Mouse (Mus musculus) C2C12 (cell line): Measurements from ENCODE around the gene Hist1h1d. TPM values are rescaled to one million over a fixed set of nuclear protein-coding genes. Genes with fewer than 3 reads are reported as not detected.
"Not testable (repeated sequence)": the region's sequence is repeated elsewhere in the genome, so short reads cannot be mapped to it uniquely, and the experiment has no call there.

ENCODE experiments used
- H3K27me3 ChIP-seq: one replicate; pipeline ENCODE4 v1.6.1; 2011; ENCODE audit not compliant: control insufficient read depth, insufficient read depth, insufficient read length
- H3K36me3 ChIP-seq: one replicate; pipeline ENCODE4 v1.6.1; 2011; ENCODE audit not compliant: control insufficient read depth, insufficient read depth
- H3K4me3 ChIP-seq: one replicate; pipeline ENCODE4 v1.5.1; 2011; ENCODE audit warnings: mild to moderate bottlenecking, control low read depth; ENCODE audit not compliant: poor library complexity, insufficient read depth, severe bottlenecking
- H3K79me2 ChIP-seq: one replicate; pipeline ENCODE4 v1.6.1; 2011; ENCODE audit not compliant: control insufficient read depth, insufficient read depth
- H3K79me3 ChIP-seq: one replicate; pipeline ENCODE4 v1.6.1; 2011; ENCODE audit warnings: low read depth, control low read depth
- H3ac ChIP-seq: one replicate; pipeline ENCODE3; 2011; ENCODE audit warnings: low read depth; ENCODE audit not compliant: control insufficient read depth, insufficient read length
- CEBPB ChIP-seq: IDR thresholded peaks from one replicate; pipeline ENCODE4 v1.6.1; 2011; ENCODE audit warnings: low read depth, mild to moderate bottlenecking, control low read depth, moderate library complexity
- CTCF ChIP-seq: IDR thresholded peaks from one replicate; pipeline ENCODE4 v1.5.1; 2011; ENCODE audit not compliant: control insufficient read depth, insufficient read depth, insufficient read length
- FOSL1 ChIP-seq: IDR thresholded peaks from one replicate; pipeline ENCODE4 v1.8.0; 2011; ENCODE audit warnings: mild to moderate bottlenecking, low read length; ENCODE audit not compliant: poor library complexity, insufficient read depth, severe bottlenecking
- MAX ChIP-seq: IDR thresholded peaks from one replicate; pipeline ENCODE4 v1.6.1; 2011; ENCODE audit warnings: mild to moderate bottlenecking, control low read depth
- MYOD1 ChIP-seq: IDR thresholded peaks from one replicate; pipeline ENCODE4 v1.6.1; 2011; ENCODE audit warnings: low read depth; ENCODE audit not compliant: control insufficient read depth, insufficient read length
- MYOG ChIP-seq: IDR thresholded peaks from one replicate; pipeline ENCODE4 v1.6.1; 2011; ENCODE audit not compliant: control insufficient read depth, insufficient read length; ENCODE audit errors: extremely low read depth
- USF1 ChIP-seq: IDR thresholded peaks from one replicate; pipeline ENCODE4 v1.6.1; 2011; ENCODE audit warnings: low read depth, mild to moderate bottlenecking, control low read depth, moderate library complexity
- polyA plus RNA-seq: library from polyadenylated mRNA; unstranded; fragments of >200 nt; fragmentation: generic; extraction: Trizol; gene quantifications from one replicate; pipeline ENCODE4 v1.2.1, GENCODE M21; 2012; ENCODE audit warnings: missing spikeins

Gene Hist1h1d
- polyA plus RNA-seq, 1 experiment, result 0.25 TPM

- H3K4me3 ChIP-seq, result no peak overlapping the region
- H3K79me3 ChIP-seq, result no peaks in the 10 kb centered on the region
- TF ChIP-seq MYOG, result no peak
- H3K27me3 ChIP-seq, result no peaks in the 10 kb centered on the region
- H3K79me2 ChIP-seq, result no peaks in the 10 kb centered on the region
- no peaks in the 10 kb centered on the region for H3K36me3 ChIP-seq
- no peak overlapping the region for H3ac ChIP-seq
Measured at GRCm38 (mm10) chr13:23591206-23591605, 38.1 kb downstream of the Hist1h1d start.

DNA sequence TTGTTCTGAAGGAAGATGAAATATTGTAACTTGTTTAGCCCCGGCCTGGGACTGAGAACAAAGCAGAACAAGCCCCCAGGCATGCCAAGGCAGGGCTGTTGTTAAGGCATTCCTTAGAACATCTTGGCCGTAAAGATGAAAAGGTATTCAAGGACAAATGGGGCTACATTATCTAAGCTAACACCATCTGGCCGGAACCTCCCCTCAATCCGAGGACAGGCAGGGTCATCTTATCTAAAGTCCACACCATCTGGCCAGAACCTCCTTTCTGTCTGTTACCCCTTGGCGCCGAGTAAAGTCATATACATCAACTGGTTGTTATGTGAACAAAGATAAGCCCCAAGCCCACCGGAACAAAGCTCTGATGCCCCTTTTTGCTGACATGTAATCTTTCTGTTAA is 38.8 kb downstream of the Hist1h1d start:
- H3ac ChIP-seq, H3K36me3 ChIP-seq, H3K79me2 ChIP-seq, H3K27me3 ChIP-seq, H3K4me3 ChIP-seq, H3K79me3 ChIP-seq: not testable (repeated sequence)

DNA sequence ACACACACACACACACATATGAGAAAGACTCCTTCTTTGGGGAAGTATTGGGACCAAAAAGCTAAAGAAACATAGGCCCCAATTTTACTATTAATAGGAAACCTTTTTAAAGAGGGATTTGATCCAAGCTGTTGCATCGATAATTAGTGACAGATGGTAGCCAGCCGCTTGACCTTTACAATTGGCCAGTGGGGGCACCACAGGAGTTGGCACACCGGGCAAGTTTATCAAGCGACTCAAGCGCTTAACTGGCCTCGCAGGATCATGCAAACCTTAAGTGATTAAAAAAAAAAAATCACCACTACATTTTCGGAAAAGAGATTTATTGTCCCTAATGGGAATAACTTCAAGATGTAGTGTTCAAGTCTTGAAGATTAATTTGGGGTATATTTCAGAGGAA is 39.6 kb downstream of the Hist1h1d start:
- no peaks in the 10 kb centered on the region for H3K36me3 ChIP-seq
- H3K4me3 ChIP-seq, result no peak overlapping the region
- H3K27me3 ChIP-seq, result no peaks in the 10 kb centered on the region
- H3K79me2 ChIP-seq, result no peaks in the 10 kb centered on the region
- H3ac ChIP-seq, result no peak overlapping the region
- no peaks in the 10 kb centered on the region for H3K79me3 ChIP-seq
- no peak for TF ChIP-seq MYOD1
- no peak for TF ChIP-seq CEBPB
- no peak for TF ChIP-seq FOSL1
- no peak for TF ChIP-seq USF1
- no peak for TF ChIP-seq MYOG
- no peak for TF ChIP-seq MAX
- TF ChIP-seq CTCF, result no peak

- TF ChIP-seq MYOG (no peak), MAX (no peak), USF1 (no peak), MYOD1 (no peak), CEBPB (no peak), FOSL1 (no peak), CTCF (no peak)
- Histone ChIP-seq H3K27me3 (no peaks in the 10 kb centered on the region), H3K4me3 (no peak overlapping the region), H3K36me3 (no peaks in the 10 kb centered on the region), H3K79me2 (no peaks in the 10 kb centered on the region), H3K79me3 (no peaks in the 10 kb centered on the region), H3ac (no peak overlapping the region)
Measured at GRCm38 (mm10) chr13:23593051-23593770, 40.1 kb downstream of the Hist1h1d start.

DNA sequence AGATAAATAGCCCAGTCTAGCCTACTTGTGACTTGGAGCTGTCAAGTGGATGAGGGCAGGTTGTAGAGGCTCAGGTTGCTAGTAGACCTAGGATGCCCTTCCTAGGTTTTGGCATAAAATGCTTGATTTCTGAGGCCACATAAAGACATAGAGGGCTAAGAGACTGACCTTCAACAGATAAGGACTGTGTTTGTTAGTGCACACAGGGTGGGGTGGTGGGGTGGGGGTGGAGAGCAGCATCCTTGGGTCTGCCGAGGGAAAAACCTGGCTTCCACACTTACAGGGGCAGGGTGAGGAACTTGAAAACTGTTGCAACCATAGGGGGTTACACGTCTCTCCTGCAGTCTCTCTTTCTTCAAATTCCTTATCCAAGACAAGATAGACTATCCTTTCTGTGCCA is 42.1 kb downstream of the Hist1h1d start:
- no peak overlapping the region for H3K4me3 ChIP-seq

DNA sequence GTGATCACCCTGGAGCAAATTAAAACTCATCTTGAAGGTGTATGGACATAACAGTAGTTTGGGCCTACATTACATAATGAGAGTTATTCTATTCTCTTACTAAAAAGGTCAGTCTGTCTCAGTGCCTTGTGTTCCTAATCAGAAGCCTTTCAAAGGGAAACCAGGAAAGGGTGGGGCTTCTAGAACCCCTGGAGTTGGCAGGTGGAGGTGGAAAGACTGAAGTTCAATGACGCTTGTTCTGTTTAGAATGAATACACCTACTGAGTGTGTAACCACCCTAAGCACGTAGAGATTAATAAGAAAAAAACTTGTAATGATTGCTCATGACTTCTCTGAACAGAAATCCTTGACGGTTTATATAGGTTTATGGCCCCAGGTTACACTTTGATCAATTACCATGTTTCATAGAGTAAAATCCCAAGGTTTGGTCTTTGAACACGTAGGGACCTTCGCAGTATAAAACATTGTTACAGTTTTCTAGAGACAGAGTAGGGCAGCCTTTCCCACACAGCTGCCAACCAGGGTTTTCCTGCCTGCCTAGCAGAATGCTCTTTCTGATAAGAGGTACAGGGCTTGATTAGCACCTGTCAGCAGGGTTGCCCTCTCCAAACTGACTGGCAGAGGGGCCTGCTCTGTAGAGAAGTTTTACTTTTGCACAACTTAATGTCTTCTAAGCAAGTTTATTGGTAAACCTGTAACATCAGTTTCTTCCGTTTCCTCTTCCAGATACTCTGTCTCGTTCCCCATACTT is 42.7 kb downstream of the Hist1h1d start:
- H3K27me3 ChIP-seq, result no peaks in the 10 kb centered on the region
- H3K79me2 ChIP-seq, result no peaks in the 10 kb centered on the region
- TF ChIP-seq USF1 (no peak), CEBPB (no peak), CTCF (no peak), MAX (no peak), MYOD1 (no peak), FOSL1 (no peak), MYOG (no peak)
- no peaks in the 10 kb centered on the region for H3K79me3 ChIP-seq
- no peak overlapping the region for H3K4me3 ChIP-seq
- H3K36me3 ChIP-seq, result no peaks in the 10 kb centered on the region
- no peak overlapping the region for H3ac ChIP-seq

More for the DNA sequence above, 42.1 kb downstream of the Hist1h1d start:
- H3ac ChIP-seq, result no peak overlapping the region
- TF ChIP-seq CTCF, result no peak
- TF ChIP-seq MYOG, result no peak
- no peak for TF ChIP-seq USF1
- no peak for TF ChIP-seq MYOD1
- TF ChIP-seq CEBPB, result no peak
- no peak for TF ChIP-seq MAX
- no peak for TF ChIP-seq FOSL1
- H3K79me2 ChIP-seq, result no peaks in the 10 kb centered on the region
- no peaks in the 10 kb centered on the region for H3K36me3 ChIP-seq
- H3K27me3 ChIP-seq, result no peaks in the 10 kb centered on the region
- H3K79me3 ChIP-seq, result no peaks in the 10 kb centered on the region
